Mouse (Mus musculus) CD8-positive naive resting alpha-beta T cell, adult 2 months (primary cell): ENCODE data around the gene Trim72.
A peak's percentile ranks its signal among the peaks of the same experiment; 100 is the strongest.

Source experiments
- DNase-seq, 2 experiments: peaks; one replicate each; pipeline ENCODE4 v3.0.0; 2022; ENCODE audit warnings: low read depth in 2 of 2, low spot score in 2 of 2

Trim72 gene

GRCm38 (mm10) chr7:128049254-128049653, 45.5 kb downstream of the Trim72 start:
- DNase-seq: no peak

DNA sequence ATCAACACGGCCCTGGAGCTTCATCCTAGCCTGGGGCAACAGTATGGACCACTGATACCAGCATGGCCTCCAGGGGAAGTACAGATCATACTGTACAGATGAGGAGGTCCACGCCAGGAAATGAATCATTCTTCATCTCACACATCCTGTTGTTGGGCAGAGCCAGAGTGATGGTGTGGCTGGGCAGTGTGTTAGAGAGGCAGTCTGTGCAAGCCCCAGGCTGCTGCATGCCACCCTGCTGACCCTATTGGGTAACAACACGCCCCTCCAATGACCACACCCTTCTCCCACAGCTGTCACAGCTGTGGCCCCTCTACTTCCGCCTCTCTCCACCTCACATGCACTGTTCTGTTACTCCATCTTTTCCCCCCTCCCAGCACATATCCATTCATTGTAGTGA, 47.0 kb downstream of the Trim72 start:
- no peak for DNase-seq

- no peak for DNase-seq
Observed at GRCm38 (mm10) chr7:128053061-128053460, 49.3 kb downstream of the Trim72 start.

DNA sequence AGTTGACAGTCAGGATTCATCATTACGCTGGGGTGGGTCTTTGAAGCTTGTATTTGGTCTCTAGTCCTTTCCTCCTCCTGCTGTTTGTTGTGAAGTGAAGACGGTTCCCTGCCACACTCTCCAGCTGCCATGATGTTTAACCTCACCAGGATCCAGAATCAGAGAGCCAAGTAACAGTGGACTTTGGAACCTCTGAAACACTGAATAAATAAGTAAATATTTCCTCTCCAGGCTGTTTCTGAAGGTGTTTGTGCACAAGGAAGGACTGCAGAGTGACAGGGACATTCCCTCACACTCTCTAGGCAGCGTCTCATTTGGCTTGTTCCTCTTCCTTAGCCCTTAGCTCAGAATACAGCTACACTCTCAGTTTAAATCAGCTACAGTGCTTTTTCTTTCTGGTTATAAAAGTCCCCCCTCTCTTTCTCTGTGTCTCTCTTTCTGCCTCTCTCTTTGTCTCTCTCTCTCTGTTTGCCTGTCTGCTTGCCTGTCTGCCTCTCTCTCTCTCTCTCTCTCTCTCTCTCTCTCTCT, 53.2 kb downstream of the Trim72 start:
- no peak for DNase-seq

GRCm38 (mm10) chr7:128057860-128058259, 54.1 kb downstream of the Trim72 start:
- DNase-seq: no peak

- peak in 1 of 2 experiments; percentile 23 for DNase-seq
Observed at GRCm38 (mm10) chr7:128058576-128058975, 54.8 kb downstream of the Trim72 start.

DNA sequence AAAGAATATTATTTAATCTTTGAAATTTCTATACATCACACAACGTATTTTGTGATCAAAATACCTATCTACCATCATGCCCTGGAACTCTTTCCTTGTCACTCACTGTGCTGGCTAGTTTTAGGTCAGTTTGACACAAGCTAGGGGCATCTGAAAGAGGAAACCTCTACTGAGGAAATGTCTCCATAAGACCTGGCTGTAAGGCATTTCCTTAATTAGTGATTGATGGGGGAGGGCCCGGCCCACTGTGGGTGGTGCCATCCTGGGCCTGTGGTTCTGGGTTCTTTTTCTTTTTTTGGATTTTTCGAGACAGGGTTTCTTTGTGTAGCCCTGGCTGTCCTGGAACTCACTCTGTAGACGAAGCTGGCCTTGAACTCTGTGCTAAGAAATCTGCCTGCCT, 55.3 kb downstream of the Trim72 start:
- no peak for DNase-seq
